Mouse (Mus musculus) stomach, embryonic 15.5 days (tissue): Measurements from ENCODE around the gene Vav3. TPM values are rescaled to one million over a fixed set of nuclear protein-coding genes. Genes with fewer than 3 reads are reported as not detected.

Experiments
- ATAC-seq: fragments of 200-750 bp; cut with Nextera tagmentation; 2 replicates; pipeline ENCODE4 v1.8.0; 2017; ENCODE audit warnings: low read depth, moderate number of reproducible peaks, moderate TSS enrichment; ENCODE audit not compliant: insufficient read depth, low FRiP score
- H3K27ac ChIP-seq: fragments of 300-500 bp; sonication (generic); 2 replicates; pipeline ENCODE4 v1.5.1; 2015; ENCODE audit warnings: mild to moderate bottlenecking, inconsistent platforms
- H3K27me3 ChIP-seq: fragments of 300-500 bp; sonication (generic); replicated peaks from 2 replicates; pipeline ENCODE4 v1.6.1; 2015; ENCODE audit warnings: inconsistent platforms
- H3K36me3 ChIP-seq: fragments of 300-500 bp; sonication (generic); 2 replicates; pipeline ENCODE4 v1.6.1; 2015; ENCODE audit warnings: inconsistent platforms
- H3K4me1 ChIP-seq: fragments of 300-500 bp; sonication (generic); 2 replicates; pipeline ENCODE4 v1.6.1; 2015; ENCODE audit warnings: inconsistent platforms
- H3K4me2 ChIP-seq: fragments of 300-500 bp; sonication (generic); 2 replicates; pipeline ENCODE4 v1.6.1; 2015; ENCODE audit warnings: mild to moderate bottlenecking, inconsistent platforms
- H3K4me3 ChIP-seq: fragments of 300-500 bp; sonication (generic); replicated peaks from 2 replicates; pipeline ENCODE4 v1.5.1; 2015; ENCODE audit warnings: inconsistent platforms
- H3K9ac ChIP-seq: fragments of 300-500 bp; sonication (generic); 2 replicates; pipeline ENCODE4 v1.6.1; 2015; ENCODE audit warnings: inconsistent platforms
- H3K9me3 ChIP-seq: fragments of 300-500 bp; sonication (generic); 2 replicates; pipeline ENCODE4 v1.6.1; 2016; ENCODE audit warnings: inconsistent platforms
- WGBS: fragments of 180-500 bp; shearing (Covaris S2); methylation state at CpG from one replicate; pipeline ENCODE4 v1.1.7; 2015; 5-methylcytosine and 5-hydroxymethylcytosine counted together
- polyA plus RNA-seq: library from polyadenylated mRNA; unstranded; fragments of >200 nt; fragmentation: Nextera tagmentation; extraction: Ambion mirVana; gene quantifications from 2 replicates; pipeline ENCODE4 v1.2.1, GENCODE M21; 2015

Gene Vav3
- polyA plus RNA-seq, 1 experiment from 2014 or later = 17.5 TPM

- ATAC-seq = no peak
- Histone ChIP-seq H3K9ac (no peak overlapping the region), H3K4me3 (no peak overlapping the region), H3K27me3 (no peaks in the 10 kb centered on the region), H3K27ac (no peak overlapping the region), H3K4me2 (no peak overlapping the region), H3K9me3 (no peaks in the 10 kb centered on the region), H3K4me1 (no peaks in the 10 kb centered on the region), H3K36me3 (no peaks in the 10 kb centered on the region)
- WGBS = 76% methylated on average over 1 of the region's 1 CpGs
Measured at GRCm38 (mm10) chr3:109456340-109456739, 115.9 kb downstream of the Vav3 start.

- no peaks in the 10 kb centered on the region for H3K4me1 ChIP-seq
- no peaks in the 10 kb centered on the region for H3K36me3 ChIP-seq
- H3K27me3 ChIP-seq = no peaks in the 10 kb centered on the region
- no peak for ATAC-seq
- H3K9me3 ChIP-seq = no peaks in the 10 kb centered on the region
- H3K9ac ChIP-seq = no peak overlapping the region
- no peak overlapping the region for H3K4me3 ChIP-seq
- H3K27ac ChIP-seq = no peak overlapping the region
- no peak overlapping the region for H3K4me2 ChIP-seq
- 76% methylated on average over 6 of the region's 6 CpGs for WGBS
Measured at GRCm38 (mm10) chr3:109463684-109464083, 123.2 kb downstream of the Vav3 start.

DNA sequence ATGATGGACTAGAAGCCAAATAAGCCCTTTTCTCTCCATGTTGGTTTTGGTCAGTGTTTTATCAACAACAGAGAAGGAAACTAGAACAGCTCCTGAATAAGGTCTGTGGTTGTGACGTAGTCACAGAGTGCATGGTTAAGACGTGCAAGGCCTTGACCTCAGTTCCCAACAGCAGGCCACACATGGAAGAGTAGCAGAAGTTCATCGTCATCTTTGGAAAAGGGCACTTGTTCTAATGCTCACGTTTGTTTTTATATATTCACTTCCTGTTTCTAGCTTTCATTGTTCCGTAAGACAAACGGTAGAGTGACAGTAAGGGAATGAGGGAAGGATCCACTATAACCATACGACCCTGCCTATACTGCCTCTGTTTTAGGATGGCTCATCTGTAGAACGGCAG is 124.1 kb downstream of the Vav3 start:
- H3K27me3 ChIP-seq = no peaks in the 10 kb centered on the region
- H3K9ac ChIP-seq = no peak overlapping the region
- ATAC-seq = no peak
- H3K9me3 ChIP-seq = no peaks in the 10 kb centered on the region
- H3K27ac ChIP-seq = no peak overlapping the region
- H3K4me3 ChIP-seq = no peak overlapping the region
- H3K4me2 ChIP-seq = no peak overlapping the region
- H3K36me3 ChIP-seq = no peaks in the 10 kb centered on the region
- no peaks in the 10 kb centered on the region for H3K4me1 ChIP-seq
- 66% methylated on average over 8 of the region's 8 CpGs for WGBS

- Histone ChIP-seq H3K4me2 (no peak overlapping the region), H3K9me3 (no peaks in the 10 kb centered on the region), H3K9ac (no peak overlapping the region), H3K4me1 (no peaks in the 10 kb centered on the region), H3K27me3 (no peaks in the 10 kb centered on the region), H3K4me3 (no peak overlapping the region), H3K36me3 (no peaks in the 10 kb centered on the region), H3K27ac (no peak overlapping the region)
- no peak for ATAC-seq
Measured at GRCm38 (mm10) chr3:109466541-109466940, 126.1 kb downstream of the Vav3 start.

DNA sequence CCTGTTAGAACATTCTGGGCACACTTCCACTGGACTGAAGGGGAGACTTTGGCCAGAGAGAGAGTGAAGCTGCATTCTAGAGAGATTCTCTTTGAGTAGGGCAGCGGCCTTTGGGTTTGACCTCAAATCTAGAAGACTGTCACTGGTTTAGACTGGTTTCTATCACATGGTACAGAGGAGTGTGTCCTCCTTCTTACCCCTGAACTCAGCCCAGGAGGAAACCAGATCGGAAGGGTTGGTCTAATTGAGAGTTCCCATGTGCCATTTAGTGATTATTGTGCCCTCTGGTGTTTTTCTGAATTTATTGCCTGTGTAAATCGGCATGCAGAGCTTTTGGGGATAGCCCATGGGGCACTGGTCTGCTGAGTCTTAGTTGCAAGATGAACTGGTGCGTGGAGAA is 126.8 kb downstream of the Vav3 start:
- H3K9ac ChIP-seq = no peak overlapping the region
- no peaks in the 10 kb centered on the region for H3K36me3 ChIP-seq
- H3K4me3 ChIP-seq = no peak overlapping the region
- H3K27ac ChIP-seq = no peak overlapping the region
- no peaks in the 10 kb centered on the region for H3K4me1 ChIP-seq
- no peaks in the 10 kb centered on the region for H3K27me3 ChIP-seq
- no peak overlapping the region for H3K4me2 ChIP-seq
- no peak for ATAC-seq
- no peaks in the 10 kb centered on the region for H3K9me3 ChIP-seq
- WGBS = 58% methylated on average over 4 of the region's 4 CpGs

DNA sequence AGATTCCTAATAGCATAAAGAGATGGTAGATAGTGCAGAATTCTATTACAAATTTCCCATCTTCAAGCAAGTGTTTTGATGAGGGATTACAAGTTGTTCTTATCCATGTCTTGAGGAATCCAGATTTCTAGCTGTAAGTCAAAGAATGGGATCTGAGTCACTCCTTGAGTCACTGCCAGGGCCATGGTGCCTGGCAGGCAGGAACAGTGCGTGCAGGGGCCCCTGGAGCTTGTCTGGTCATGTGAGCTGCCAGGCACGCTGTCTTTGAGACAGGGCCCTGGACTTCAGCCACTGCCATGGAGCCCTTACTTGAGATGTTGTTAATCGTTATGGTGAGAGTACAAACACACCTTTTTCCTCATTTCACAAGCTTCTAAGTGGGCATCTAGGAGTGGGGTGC is 129.0 kb downstream of the Vav3 start:
- H3K27ac ChIP-seq = no peak overlapping the region
- no peak overlapping the region for H3K9ac ChIP-seq
- H3K4me3 ChIP-seq = no peak overlapping the region
- no peaks in the 10 kb centered on the region for H3K9me3 ChIP-seq
- no peaks in the 10 kb centered on the region for H3K36me3 ChIP-seq
- ATAC-seq = no peak
- whole genome bisulfite sequencing = 66% methylated on average over 3 of the region's 3 CpGs
- H3K4me2 ChIP-seq = no peak overlapping the region
- H3K27me3 ChIP-seq = no peaks in the 10 kb centered on the region
- H3K4me1 ChIP-seq = no peaks in the 10 kb centered on the region

DNA sequence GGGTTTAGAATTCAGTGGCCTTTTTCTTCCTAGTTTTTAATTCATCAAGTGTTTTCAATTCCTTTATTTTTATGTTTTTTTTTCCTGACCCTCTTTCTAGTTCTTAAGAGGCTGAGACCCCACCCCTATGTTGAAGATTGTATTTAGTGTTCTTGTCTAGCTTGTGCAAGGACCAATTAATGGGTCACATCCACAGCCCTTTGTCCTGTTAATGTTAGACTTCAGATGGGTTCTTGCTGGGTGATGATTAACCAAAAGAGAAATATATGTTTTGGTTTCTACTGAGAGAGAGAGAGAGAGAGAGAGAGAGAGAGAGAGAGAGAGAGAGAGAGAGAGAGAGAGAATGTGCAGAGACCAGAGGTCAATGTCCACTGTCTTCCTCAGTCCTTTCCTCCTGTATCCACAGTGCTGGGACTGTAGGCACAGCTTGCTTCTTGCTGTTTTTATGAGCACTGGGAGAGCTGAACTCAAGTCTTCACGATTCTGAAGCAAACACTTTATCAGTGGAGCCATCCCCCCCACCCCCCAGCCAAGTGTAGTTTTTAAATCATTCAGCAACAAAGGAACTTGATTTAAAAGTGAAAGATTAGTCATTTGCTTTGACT is 130.3 kb downstream of the Vav3 start:
- 21% methylated on average over 1 of the region's 1 CpGs for WGBS

GRCm38 (mm10) chr3:109476521-109476920 is 136.1 kb downstream of the Vav3 start:
- no peak for ATAC-seq
- H3K9me3 ChIP-seq = no peaks in the 10 kb centered on the region
- H3K4me3 ChIP-seq = no peak overlapping the region
- H3K4me2 ChIP-seq = no peak overlapping the region
- no peak overlapping the region for H3K9ac ChIP-seq
- no peaks in the 10 kb centered on the region for H3K27me3 ChIP-seq
- H3K36me3 ChIP-seq = no peaks in the 10 kb centered on the region
- H3K4me1 ChIP-seq = no peaks in the 10 kb centered on the region
- no peak overlapping the region for H3K27ac ChIP-seq
- 52% methylated on average over 8 of the region's 8 CpGs for WGBS

More for the DNA sequence above, 130.3 kb downstream of the Vav3 start:
- H3K9me3 ChIP-seq = no peaks in the 10 kb centered on the region
- no peaks in the 10 kb centered on the region for H3K27me3 ChIP-seq
- ATAC-seq = no peak
- no peak overlapping the region for H3K4me2 ChIP-seq
- H3K9ac ChIP-seq = no peak overlapping the region
- H3K4me1 ChIP-seq = no peaks in the 10 kb centered on the region
- no peaks in the 10 kb centered on the region for H3K36me3 ChIP-seq
- H3K4me3 ChIP-seq = no peak overlapping the region
- no peak overlapping the region for H3K27ac ChIP-seq

DNA sequence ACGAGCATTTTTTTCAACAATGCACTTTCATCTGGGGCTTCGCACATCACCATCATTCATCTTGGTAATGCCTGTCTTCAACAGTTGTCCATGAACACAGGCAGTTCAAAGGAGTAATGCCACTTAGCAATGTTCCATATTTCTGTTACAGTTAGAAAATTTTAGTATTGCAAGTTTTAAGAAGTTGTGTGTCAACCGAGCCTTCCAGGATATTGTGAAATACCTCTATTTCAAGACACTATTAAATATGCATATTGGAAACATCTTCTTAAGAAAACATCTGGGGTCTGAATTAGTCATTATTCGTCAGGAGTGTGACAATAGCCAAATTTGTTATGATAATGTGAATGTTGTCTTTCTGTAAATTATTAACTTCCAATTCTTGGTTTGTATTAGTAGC is 137.8 kb downstream of the Vav3 start:
- H3K27ac ChIP-seq = no peak overlapping the region
- no peak overlapping the region for H3K4me2 ChIP-seq
- H3K27me3 ChIP-seq = no peaks in the 10 kb centered on the region
- WGBS = 70% methylated on average over 4 of the region's 4 CpGs
- H3K36me3 ChIP-seq = no peaks in the 10 kb centered on the region
- no peaks in the 10 kb centered on the region for H3K4me1 ChIP-seq
- no peak for ATAC-seq
- H3K9me3 ChIP-seq = no peaks in the 10 kb centered on the region
- H3K4me3 ChIP-seq = no peak overlapping the region
- no peak overlapping the region for H3K9ac ChIP-seq

DNA sequence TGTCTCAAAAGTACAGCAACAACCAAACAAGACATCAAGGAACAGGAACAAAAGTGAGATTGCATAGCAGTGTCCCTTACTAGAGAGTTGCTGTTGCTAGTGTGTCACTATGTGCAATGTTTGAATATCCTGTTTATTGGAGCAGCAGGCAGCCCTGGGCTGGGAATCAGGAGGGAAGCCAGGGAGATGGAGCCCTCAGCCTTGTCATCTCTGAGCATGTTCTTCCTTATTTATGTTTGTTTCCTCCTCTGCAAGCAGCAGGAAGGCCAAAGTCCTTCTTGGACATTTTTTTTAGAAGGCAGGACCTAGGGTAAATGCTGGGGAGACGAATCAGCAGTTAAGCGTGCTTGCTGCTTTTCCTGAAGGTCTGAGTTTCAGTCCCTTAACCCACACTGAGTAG is 140.2 kb downstream of the Vav3 start:
- 83% methylated on average over 2 of the region's 2 CpGs for WGBS
- H3K27ac ChIP-seq = no peak overlapping the region
- ATAC-seq = no peak
- no peak overlapping the region for H3K9ac ChIP-seq
- H3K4me1 ChIP-seq = no peaks in the 10 kb centered on the region
- H3K36me3 ChIP-seq = no peaks in the 10 kb centered on the region
- H3K4me3 ChIP-seq = no peak overlapping the region
- no peaks in the 10 kb centered on the region for H3K9me3 ChIP-seq
- H3K27me3 ChIP-seq = no peaks in the 10 kb centered on the region
- no peak overlapping the region for H3K4me2 ChIP-seq

GRCm38 (mm10) chr3:109486786-109487185 is 146.3 kb downstream of the Vav3 start:
- Histone ChIP-seq H3K36me3 (no peaks in the 10 kb centered on the region), H3K4me3 (no peak overlapping the region), H3K4me1 (no peaks in the 10 kb centered on the region), H3K4me2 (no peak overlapping the region), H3K27me3 (no peaks in the 10 kb centered on the region), H3K9ac (no peak overlapping the region), H3K9me3 (no peaks in the 10 kb centered on the region), H3K27ac (no peak overlapping the region)
- 70% methylated on average over 3 of the region's 3 CpGs for WGBS
- ATAC-seq = no peak

- Histone ChIP-seq H3K4me2 (no peak overlapping the region), H3K9me3 (no peaks in the 10 kb centered on the region), H3K36me3 (no peaks in the 10 kb centered on the region), H3K27me3 (no peaks in the 10 kb centered on the region), H3K4me1 (no peaks in the 10 kb centered on the region), H3K9ac (no peak overlapping the region), H3K27ac (no peak overlapping the region), H3K4me3 (no peak overlapping the region)
- WGBS = 87% methylated on average over 4 of the region's 4 CpGs
- ATAC-seq = no peak
Measured at GRCm38 (mm10) chr3:109487823-109488222, 147.4 kb downstream of the Vav3 start.

DNA sequence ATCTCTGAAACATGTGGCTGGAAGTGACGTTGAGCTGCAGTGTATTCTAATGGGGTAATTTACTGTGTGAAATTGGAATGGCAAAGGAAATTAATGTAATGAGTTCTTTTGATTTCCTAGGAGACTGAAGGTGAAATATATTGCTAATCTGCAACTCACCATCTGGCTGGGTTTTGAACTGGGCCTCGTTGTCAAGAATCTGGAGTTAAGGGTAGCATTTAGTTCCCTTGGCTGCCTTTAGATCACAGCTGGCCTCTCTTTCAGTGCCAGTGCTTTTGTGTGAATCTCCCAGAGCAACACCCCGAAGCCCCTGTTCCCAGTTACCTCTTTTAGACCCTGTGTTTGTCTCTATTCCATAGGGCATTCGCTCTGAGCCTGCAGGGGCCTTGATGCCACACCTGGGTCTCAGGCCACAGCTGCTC is 148.3 kb downstream of the Vav3 start:
- Histone ChIP-seq H3K27me3 (no peaks in the 10 kb centered on the region), H3K9me3 (no peaks in the 10 kb centered on the region), H3K4me1 (no peaks in the 10 kb centered on the region), H3K9ac (no peak overlapping the region), H3K36me3 (no peaks in the 10 kb centered on the region), H3K4me3 (no peak overlapping the region), H3K27ac (no peak overlapping the region), H3K4me2 (no peak overlapping the region)
- 71% methylated on average over 4 of the region's 4 CpGs for WGBS
- no peak for ATAC-seq
